Comparison of ENCODE assay signal across 24 mouse cellular contexts in the genomic region with DNA sequence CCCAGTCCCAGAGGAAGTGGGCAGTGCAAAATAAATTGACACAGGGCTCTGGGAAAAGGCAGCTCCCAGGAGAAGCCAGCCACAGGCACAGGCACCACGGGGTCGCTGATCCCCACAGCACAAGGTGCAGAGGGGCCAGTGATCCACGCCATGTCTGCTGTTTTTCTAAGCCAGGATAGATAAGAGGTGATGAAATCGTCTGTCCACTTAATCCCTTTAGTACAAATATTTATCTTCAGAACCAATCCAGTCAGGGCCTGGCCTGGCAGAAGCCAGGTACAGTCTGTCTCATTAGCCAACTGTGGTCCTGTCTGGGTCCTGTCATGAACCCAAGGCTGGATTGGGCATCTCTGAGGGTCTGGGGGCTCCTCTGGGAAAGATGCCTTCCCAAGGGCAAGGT.
A peak's percentile ranks its signal among the peaks of the same experiment; 100 is the strongest.
DNase-seq lines count a peak whose midpoint lies in the region; ATAC-seq and TF ChIP-seq lines count a peak whose summit lies in the region.
"Had no signal": no experiment of that assay in that cellular context is flagged by ENCODE, and none has a peak within 500 bp of the region (broad histone marks: within the 10 kb centered on the region; RNA-seq: fewer than 3 reads in every experiment).

No protein-coding gene starts in this region.

- peak; percentile 17 for DNase-seq in liver
- DNase-seq in liver, embryonic 11.5 days (ENCODE audit: low spot score) = no peak
- DNase-seq in liver, adult 2 months (ENCODE audit: extremely low read depth, low read depth, low spot score) = peak; percentile 69
- DNase-seq in liver, embryonic 14.5 days (ENCODE audit: low read depth in 3 of 3, low spot score in 3 of 3) = peak in 2 of 3 experiments; percentile 4 to 6
- DNase-seq in stomach, postnatal 0 days (ENCODE audit: low spot score) = no peak
- no peak for DNase-seq in hindbrain, embryonic 10.5 days (ENCODE audit: low spot score)
- DNase-seq in thymus, postnatal 14 days = no peak
- DNase-seq: adrenal gland, adult 8-10 months; adrenal gland, postnatal 36 days; cerebellum, adult 2 months; cerebellum, postnatal 10 days; embryo, embryonic 11 days; gastrocnemius, adult 2 months; gastrocnemius, postnatal 25 days; heart, adult 11 months; heart, postnatal 36 days had no signal

- no peaks in the 10 kb centered on the region for H3K27me3 ChIP-seq in liver, embryonic 11.5 days (replicated peaks; ENCODE audit: control insufficient read depth, insufficient read depth, low read length)
- H3K27me3 ChIP-seq in liver, adult 2 months (ENCODE audit: control insufficient read depth, insufficient read depth, low read length) = no peaks in the 10 kb centered on the region
- H3K27me3 ChIP-seq in liver, embryonic 14.5 days (ENCODE audit: control insufficient read depth, insufficient read depth, low read length) = no peaks in the 10 kb centered on the region
- H3K27me3 ChIP-seq in stomach, postnatal 0 days (ENCODE audit: control insufficient read depth, insufficient read depth, low read length) = no peaks in the 10 kb centered on the region
- H3K27me3 ChIP-seq in hindbrain, embryonic 10.5 days (ENCODE audit: insufficient read depth, poor library complexity, severe bottlenecking) = 0 out of 2 replicates have a peak, but pooled peaks cover 5% of the 10 kb centered on the region
- H3K27me3 ChIP-seq: CH12.LX; embryonic facial prominence, embryonic 15.5 days; hindbrain, embryonic 12.5 days had no signal

- no peak for TF ChIP-seq EP300 in liver, embryonic 14.5 days (IDR thresholded peaks at IDR 0.05; ENCODE audit: low read depth)
- TF ChIP-seq EP300 in stomach, postnatal 0 days (optimal IDR thresholded peaks at IDR 0.05) = no peak

- 40% methylated on average over 4 of the region's 4 CpGs for WGBS in liver, embryonic 11.5 days
- WGBS in liver, adult 2 months = 9% methylated on average over 4 of the region's 4 CpGs
- WGBS in liver, embryonic 14.5 days (ENCODE audit: insufficient replicate concordance) = 23% methylated on average over 4 of the region's 4 CpGs
- WGBS in stomach, postnatal 0 days = 11% methylated on average over 4 of the region's 4 CpGs
- WGBS in hindbrain, embryonic 10.5 days = 60% methylated on average over 4 of the region's 4 CpGs

- ATAC-seq in liver, embryonic 11.5 days (replicated peaks; ENCODE audit: low FRiP score) = no peak
- peak; percentile 66 for ATAC-seq in liver, embryonic 14.5 days (ENCODE audit: insufficient read depth)
- peak; percentile 35; the same call in 1 of the 2 replicates for ATAC-seq in stomach, postnatal 0 days (ENCODE audit: low FRiP score, low TSS enrichment)
- ATAC-seq: forebrain, embryonic 14.5 days; hindbrain, embryonic 16.5 days had no signal

- TF ChIP-seq POLR2A in liver, adult 2 months (IDR thresholded peaks at IDR 0.05; ENCODE audit: extremely low read depth, insufficient read depth, low read length) = no peak

- TF ChIP-seq CTCF in liver, adult 2 months (IDR thresholded peaks at IDR 0.05; ENCODE audit: low read depth, low read length) = no peak
- TF ChIP-seq CTCF in liver, embryonic 14.5 days (IDR thresholded peaks at IDR 0.05; ENCODE audit: low read depth) = no peak
- no peak for TF ChIP-seq CTCF in stomach, postnatal 0 days (IDR thresholded peaks at IDR 0.05; ENCODE audit: low read depth)

- no peaks in the 10 kb centered on the region for H3K79me2 ChIP-seq in liver, adult 2 months (ENCODE audit: control insufficient read depth, insufficient read depth, low read length)

- no peaks in the 10 kb centered on the region for H3K36me3 ChIP-seq in liver, embryonic 11.5 days (ENCODE audit: control insufficient read depth, insufficient read depth, low read length)
- H3K36me3 ChIP-seq in liver, adult 2 months (ENCODE audit: control insufficient read depth, insufficient read depth, low read length) = no peaks in the 10 kb centered on the region
- no peaks in the 10 kb centered on the region for H3K36me3 ChIP-seq in liver, embryonic 14.5 days (replicated peaks; ENCODE audit: control insufficient read depth, insufficient read depth, low read depth)
- H3K36me3 ChIP-seq in stomach, postnatal 0 days (ENCODE audit: control insufficient read depth, insufficient read depth, low read length) = no peaks in the 10 kb centered on the region
- H3K36me3 ChIP-seq in hindbrain, embryonic 10.5 days = no peaks in the 10 kb centered on the region
- H3K36me3 ChIP-seq: embryonic facial prominence, embryonic 15.5 days; forebrain, embryonic 10.5 days; hindbrain, embryonic 12.5 days had no signal

- H3K9ac ChIP-seq in liver, embryonic 11.5 days (ENCODE audit: low read depth, low read length) = no peak overlapping the region
- H3K9ac ChIP-seq in liver, adult 2 months (ENCODE audit: low read depth, low read length) = no peak overlapping the region
- no peak overlapping the region for H3K9ac ChIP-seq in liver, embryonic 14.5 days (replicated peaks)
- H3K9ac ChIP-seq in stomach, postnatal 0 days (ENCODE audit: low read length) = no peak overlapping the region
- H3K9ac ChIP-seq: embryonic facial prominence, embryonic 15.5 days; hindbrain, embryonic 12.5 days had no signal

- H3K4me2 ChIP-seq in liver, embryonic 11.5 days = no peak overlapping the region
- H3K4me2 ChIP-seq in liver, embryonic 14.5 days (ENCODE audit: low read depth) = no peak overlapping the region
- no peak overlapping the region for H3K4me2 ChIP-seq in stomach, postnatal 0 days (replicated peaks; ENCODE audit: low read depth)
- H3K4me2 ChIP-seq: embryonic facial prominence, embryonic 15.5 days; heart, embryonic 11.5 days; hindbrain, embryonic 12.5 days had no signal

- no peaks in the 10 kb centered on the region for H3K4me1 ChIP-seq in liver, embryonic 11.5 days (replicated peaks; ENCODE audit: control insufficient read depth, insufficient read depth, low read length)
- peaks cover 3% of the 10 kb centered on the region; the same call in 1 of the 2 replicates for H3K4me1 ChIP-seq in liver, adult 2 months (ENCODE audit: control insufficient read depth, insufficient read depth, low read length)
- H3K4me1 ChIP-seq in liver, embryonic 14.5 days (replicated peaks; ENCODE audit: control insufficient read depth in 2 of 2, insufficient read depth in 2 of 2, low read length in 1 of 2) = no peaks in the 10 kb centered on the region
- H3K4me1 ChIP-seq in stomach, postnatal 0 days (replicated peaks; ENCODE audit: control insufficient read depth, insufficient read depth) = no peaks in the 10 kb centered on the region
- H3K4me1 ChIP-seq in hindbrain, embryonic 10.5 days (replicated peaks) = peaks cover 18% of the 10 kb centered on the region
- H3K4me1 ChIP-seq: embryonic facial prominence, embryonic 15.5 days; hindbrain, embryonic 12.5 days had no signal

- no peak overlapping the region for H3K27ac ChIP-seq in liver, embryonic 11.5 days (ENCODE audit: low read depth, low read length)
- no peak overlapping the region for H3K27ac ChIP-seq in liver, adult 2 months (replicated peaks; ENCODE audit: insufficient read depth, low read depth, low read length)
- no peak overlapping the region for H3K27ac ChIP-seq in liver, embryonic 14.5 days
- no peak overlapping the region for H3K27ac ChIP-seq in stomach, postnatal 0 days (replicated peaks)
- no peak overlapping the region for H3K27ac ChIP-seq in hindbrain, embryonic 10.5 days
- H3K27ac ChIP-seq: embryonic facial prominence, embryonic 15.5 days; forebrain, embryonic 10.5 days; gastrocnemius, adult 2 months; hindbrain, embryonic 12.5 days had no signal

- H3K9me3 ChIP-seq in liver, embryonic 11.5 days (ENCODE audit: control insufficient read depth, low read length) = no peaks in the 10 kb centered on the region
- no peaks in the 10 kb centered on the region for H3K9me3 ChIP-seq in liver, embryonic 14.5 days (ENCODE audit: control insufficient read depth, low read length)
- H3K9me3 ChIP-seq in stomach, postnatal 0 days (ENCODE audit: control insufficient read depth, low read length) = no peaks in the 10 kb centered on the region
- H3K9me3 ChIP-seq in hindbrain, embryonic 10.5 days = no peaks in the 10 kb centered on the region
- H3K9me3 ChIP-seq: embryonic facial prominence, embryonic 15.5 days; forebrain, embryonic 10.5 days; hindbrain, embryonic 12.5 days had no signal

- no peak overlapping the region for H3K4me3 ChIP-seq in liver, embryonic 11.5 days (ENCODE audit: low read depth, low read length)
- no peak overlapping the region for H3K4me3 ChIP-seq in liver, adult 2 months (ENCODE audit: insufficient read depth, low read depth, low read length)
- H3K4me3 ChIP-seq in liver, embryonic 14.5 days (ENCODE audit: insufficient read depth in 1 of 2, low read depth in 2 of 2, low read length in 2 of 2) = no peak overlapping the region
- no peak overlapping the region for H3K4me3 ChIP-seq in stomach, postnatal 0 days (ENCODE audit: low read depth, low read length)
- no peak overlapping the region for H3K4me3 ChIP-seq in hindbrain, embryonic 10.5 days
- H3K4me3 ChIP-seq: embryonic facial prominence, embryonic 15.5 days; erythroblast, embryonic 14.5 days; forebrain, embryonic 10.5 days; gastrocnemius, adult 2 months; hindbrain, embryonic 12.5 days had no signal

Comparison
In these comparisons a context has a peak if more than half of its experiments do, and no peak if none do; other contexts are left out.
1. DNase-seq: peak in liver (single experiment), liver, adult 2 months (single experiment) and liver, embryonic 14.5 days (2 of 3); none in liver, embryonic 11.5 days (single experiment), stomach, postnatal 0 days (single experiment), hindbrain, embryonic 10.5 days (single experiment) and thymus, postnatal 14 days (single experiment).